Mouse (Mus musculus): ENCODE data around the gene Cds1.

- TF ChIP-seq CTCF (IDR thresholded peaks at IDR 0.05; ENCODE audit: low read depth, low read length) (no peak), POLR2A (IDR thresholded peaks at IDR 0.05; ENCODE audit: borderline replicate concordance, low read depth, low read length) (no peak)
These were observed 86.2 kb downstream of the Cds1 start for GRCm38 (mm10) chr5:101851133-101851532.

Data from bone marrow macrophage, adult 2 months (primary cell).